Mouse (Mus musculus) large intestine, adult 2 months (tissue): ENCODE results near the gene Ankrd7. TPM values are rescaled to one million over a fixed set of nuclear protein-coding genes. Genes with fewer than 3 reads are reported as not detected.
"Not testable (repeated sequence)": the region's sequence is repeated elsewhere in the genome, so short reads cannot be mapped to it uniquely, and the experiment has no call there.

Source experiments
- DNase-seq: peaks from one replicate; pipeline ENCODE4 v3.0.0-alpha.2; 2012; ENCODE audit warnings: low read depth, low spot score
- whole genome bisulfite sequencing: fragments of 180-500 bp; shearing (Covaris S2); methylation state at CpG from one replicate; pipeline ENCODE4 v1.1.7; 2018; 5-methylcytosine and 5-hydroxymethylcytosine counted together
- polyA plus RNA-seq: library from polyadenylated mRNA; depleted of rRNA; stranded (reverse); fragments of >200 nt; gene quantifications from 2 replicates; pipeline ENCODE4 v1.2.3, GENCODE M21; 2012; rRNA removed

Gene Ankrd7
- not detected in 2 replicates for polyA plus RNA-seq

DNA sequence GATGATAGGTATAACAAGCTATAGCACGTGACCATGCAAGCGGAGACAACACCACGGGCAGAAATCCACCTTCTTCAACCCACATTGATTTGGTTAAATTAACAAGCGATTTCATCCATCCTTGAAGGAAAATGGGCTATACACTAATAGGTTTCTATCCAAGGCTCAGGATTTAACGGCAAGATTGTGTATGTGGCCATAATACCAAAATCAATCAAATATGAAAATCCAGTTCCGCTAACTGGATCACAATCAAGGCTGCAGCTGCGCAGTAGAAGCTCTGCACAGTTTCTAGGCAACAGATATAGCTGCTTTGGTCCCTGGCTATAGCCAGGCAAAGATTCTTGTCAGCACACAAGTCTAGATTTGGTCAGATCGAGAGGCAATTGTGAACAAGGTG is at the start of gene Ankrd7:
Gene Ankrd7, plus strand, starts transcription at position 301 of the 400 bp plus-strand sequence.
- DNase-seq: no peak
- 90% methylated on average over 8 of the region's 8 CpGs for WGBS

DNA sequence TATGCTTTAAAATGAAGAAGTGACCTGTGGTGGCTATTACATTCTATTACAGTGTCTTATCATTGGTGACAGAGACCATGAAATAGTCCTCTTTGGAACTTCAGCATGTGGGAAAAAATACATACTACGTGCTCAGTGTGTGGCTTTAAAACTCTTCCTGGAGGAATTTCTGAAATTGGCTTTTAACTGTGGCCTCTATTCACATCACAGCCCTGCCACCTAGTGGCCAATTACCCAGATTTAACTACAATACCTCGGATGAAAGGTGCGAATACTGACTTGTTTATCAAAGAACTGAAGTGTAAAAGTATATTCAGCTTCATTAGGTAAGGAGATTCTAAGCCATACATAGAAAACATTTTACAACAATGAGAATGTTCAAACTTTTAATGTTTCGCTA is 46.8 kb upstream of the Ankrd7 start:
- WGBS: 15% methylated on average over 4 of the region's 4 CpGs
- DNase-seq: peak; percentile 28

- 77% methylated on average over 4 of the region's 4 CpGs for WGBS
- DNase-seq: no peak
Measured at GRCm38 (mm10) chr6:18820246-18820645, 45.9 kb upstream of the Ankrd7 start.

GRCm38 (mm10) chr6:18822812-18823211 is 43.3 kb upstream of the Ankrd7 start:
- WGBS: 8% methylated on average over 1 of the region's 1 CpGs
- peak; percentile 40 for DNase-seq

- WGBS: 89% methylated on average over 1 of the region's 1 CpGs
- DNase-seq: no peak
Measured at GRCm38 (mm10) chr6:18832958-18833357, 33.2 kb upstream of the Ankrd7 start.

DNA sequence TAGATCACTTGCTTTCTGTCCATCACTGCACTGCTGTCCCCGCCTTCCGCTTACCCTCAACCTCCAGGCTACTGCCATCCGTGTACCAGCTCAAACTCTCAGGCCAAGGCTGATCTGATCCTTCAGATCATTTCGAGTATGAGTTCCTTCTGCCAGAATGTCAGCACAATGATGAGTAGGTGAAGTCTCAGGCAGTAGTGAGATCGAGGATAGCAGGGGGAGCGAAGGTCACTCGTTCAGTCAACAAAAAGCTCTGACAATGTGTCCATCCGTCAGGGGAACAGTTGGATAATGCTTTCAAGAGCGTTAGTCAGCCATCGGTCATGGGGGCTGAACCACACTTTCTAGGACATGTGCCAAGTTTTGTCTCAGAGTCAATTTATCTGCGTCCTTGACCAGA is 21.6 kb upstream of the Ankrd7 start:
- WGBS: 47% methylated on average over 6 of the region's 11 CpGs
- not testable (repeated sequence) for DNase-seq

- 0% methylated on average over 6 of the region's 7 CpGs for WGBS
- not testable (repeated sequence) for DNase-seq
Measured at GRCm38 (mm10) chr6:18845571-18845970, 20.5 kb upstream of the Ankrd7 start.

DNA sequence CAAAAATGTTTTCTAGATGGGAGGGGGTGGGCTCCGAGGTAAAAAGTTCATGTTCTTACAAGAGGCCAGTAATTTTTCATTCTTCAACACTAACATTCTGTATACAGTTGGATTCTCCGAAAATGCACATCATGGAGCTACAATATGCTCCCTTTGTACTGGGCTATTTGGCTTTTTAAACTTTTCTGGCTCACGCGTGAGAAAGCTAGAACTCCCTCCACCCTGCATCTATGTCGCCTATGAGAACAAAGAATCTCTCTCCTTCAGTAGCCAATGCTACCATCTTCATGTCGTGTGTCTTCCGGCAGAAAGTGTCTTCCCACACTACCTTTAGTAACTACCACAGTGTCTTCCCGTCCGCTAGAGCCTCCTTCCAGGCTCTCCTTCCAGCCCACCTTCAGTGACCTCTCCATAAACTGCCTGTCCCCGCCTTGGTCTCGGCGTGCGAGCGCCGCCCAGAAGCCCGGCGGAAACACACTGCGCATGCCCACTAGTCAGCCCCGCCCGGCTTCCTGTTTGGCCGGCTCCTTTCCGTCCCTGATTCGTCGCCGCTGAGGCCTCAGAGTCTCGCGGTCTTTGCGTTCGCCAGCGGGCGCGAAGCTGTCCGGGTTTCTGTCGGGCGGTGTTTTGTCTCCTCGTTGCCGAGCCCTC is 17.9 kb upstream of the Ankrd7 start, which contains the start of gene Lsm8:
Gene Lsm8, plus strand, starts transcription at position 529 of the 651 bp plus-strand sequence.
- DNase-seq: peak; percentile 81
- under 1% methylated on average over 37 of the region's 37 CpGs for WGBS

GRCm38 (mm10) chr6:18848702-18849061 is 17.4 kb upstream of the Ankrd7 start:
- no peak for DNase-seq
- under 1% methylated on average over 28 of the region's 28 CpGs for WGBS

DNA sequence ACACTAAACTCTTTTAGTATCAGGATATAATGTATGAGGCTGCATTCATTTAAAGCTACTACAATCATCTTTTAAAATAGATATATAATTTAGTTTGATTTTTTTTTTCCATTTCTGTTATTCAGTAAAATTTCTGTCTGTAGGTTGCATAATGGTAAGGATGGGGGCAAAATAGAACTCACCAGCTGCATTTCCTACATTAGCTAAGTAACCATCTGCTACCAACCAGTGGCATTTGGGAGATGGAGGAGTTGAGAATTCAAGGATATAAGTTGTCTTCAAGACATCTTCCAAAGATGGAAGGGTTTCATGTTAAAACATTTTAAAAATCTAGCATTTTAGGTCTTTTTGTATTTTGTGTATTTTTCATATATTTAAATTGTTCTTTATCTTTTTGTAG is 10.8 kb upstream of the Ankrd7 start:
- DNase-seq: no peak

DNA sequence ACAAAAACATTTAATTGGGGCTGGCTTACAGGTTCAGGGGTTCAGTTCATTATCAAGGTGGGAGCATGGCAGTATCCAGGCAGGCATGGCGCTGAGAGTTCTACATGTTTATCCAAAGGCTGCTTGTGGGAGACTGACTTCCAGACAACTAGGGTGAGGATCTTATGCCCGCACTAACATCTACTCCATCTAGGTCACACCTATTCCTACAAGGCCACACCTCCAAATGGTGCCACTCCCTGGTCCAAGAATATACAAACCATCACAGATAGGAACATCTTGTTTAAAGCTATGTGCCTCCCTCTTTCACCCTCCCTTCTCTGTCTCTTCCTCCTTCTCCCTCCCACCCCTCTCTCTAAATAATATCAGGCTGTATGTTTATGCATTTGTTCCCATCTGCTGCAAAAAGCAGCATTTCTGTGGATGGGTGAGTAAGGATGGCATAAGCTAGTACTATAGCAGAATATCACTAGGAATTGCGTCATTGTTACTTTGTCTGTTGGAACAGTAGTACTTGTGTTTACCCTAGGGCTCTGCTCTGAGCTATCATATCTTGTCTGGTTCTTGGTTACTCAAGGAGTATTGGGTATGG is 9.5 kb upstream of the Ankrd7 start:
- DNase-seq: no peak
- 89% methylated on average over 3 of the region's 3 CpGs for WGBS

- 62% methylated on average over 2 of the region's 2 CpGs for WGBS
- DNase-seq: no peak
Measured at GRCm38 (mm10) chr6:18889030-18889429, 22.9 kb downstream of the Ankrd7 start.

DNA sequence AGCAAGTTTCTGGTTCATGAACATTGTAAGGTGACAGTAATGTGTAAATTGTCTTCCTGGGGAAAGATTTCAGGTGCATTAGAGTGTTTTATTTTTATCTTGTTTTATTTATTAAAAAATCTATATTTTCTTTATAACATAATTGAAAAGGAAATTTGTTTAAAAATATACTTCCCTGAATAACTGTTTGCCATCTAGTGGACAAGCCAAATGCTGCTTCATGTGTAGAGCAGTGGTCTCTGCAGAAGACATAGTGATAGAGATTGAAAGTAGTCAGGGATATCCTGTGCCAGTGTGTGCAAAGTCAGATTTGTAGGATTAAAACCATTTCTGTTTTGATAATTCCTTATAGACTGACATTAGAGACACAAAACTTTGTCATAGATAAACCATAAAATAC is 28.0 kb downstream of the Ankrd7 start:
- no peak for DNase-seq

- no peak for DNase-seq
- 57% methylated on average over 2 of the region's 2 CpGs for WGBS
Measured at GRCm38 (mm10) chr6:18907173-18907572, 41.1 kb downstream of the Ankrd7 start.

- 75% methylated on average over 4 of the region's 4 CpGs for WGBS
- no peak for DNase-seq
Measured at GRCm38 (mm10) chr6:18913179-18913578, 47.1 kb downstream of the Ankrd7 start.

DNA sequence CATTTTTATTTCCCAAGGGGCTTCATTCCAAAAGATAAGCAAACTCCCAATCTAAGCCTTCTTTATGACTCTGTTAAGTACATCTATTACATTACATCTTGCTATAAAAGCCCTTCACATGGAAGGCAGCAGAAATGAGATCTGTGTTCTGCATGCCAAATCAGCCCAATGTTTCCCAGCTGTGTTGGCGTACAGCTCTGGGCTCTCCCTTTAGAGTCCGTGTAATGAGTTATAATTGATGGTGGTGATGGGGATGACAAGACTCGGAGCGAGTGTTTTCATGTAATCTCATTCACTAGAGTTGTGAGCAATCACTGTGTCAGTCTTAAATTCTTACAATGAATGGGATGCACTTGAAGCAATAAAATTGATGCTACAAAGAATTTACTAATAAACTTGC is 49.9 kb downstream of the Ankrd7 start:
- 60% methylated on average over 4 of the region's 4 CpGs for WGBS
- no peak for DNase-seq

DNA sequence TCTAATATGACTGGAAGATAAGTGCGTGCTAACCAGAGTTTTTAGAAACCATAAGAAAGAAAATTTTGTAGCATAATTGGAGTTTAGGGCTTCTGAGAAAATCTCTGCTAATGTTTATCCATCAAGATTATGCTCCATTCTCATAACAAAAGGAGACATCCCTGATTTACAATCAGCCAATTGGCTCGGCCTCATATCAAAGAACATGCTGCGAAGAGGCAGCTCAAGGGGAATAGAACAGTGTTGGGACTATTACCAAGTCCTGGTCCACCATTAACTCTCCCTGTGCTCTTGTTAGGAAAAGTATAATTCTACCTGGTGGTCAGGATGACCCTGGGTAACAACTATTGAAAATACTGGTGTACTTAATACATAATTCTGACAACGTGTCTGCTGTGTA is 50.4 kb downstream of the Ankrd7 start:
- 82% methylated on average over 4 of the region's 4 CpGs for WGBS
- DNase-seq: no peak

Other genes starting within 250 kb of the Ankrd7 start
- gene Lsm8, start 17.7 kb upstream of the Ankrd7 start, polyA plus RNA-seq: 16.1 and 19.1 TPM in 2 replicates